ENCODE assay signal across 9 mouse cellular contexts in genomic region chr16:34400102-34400728, GRCm38 (mm10).
DNase-seq lines count a peak whose midpoint lies in the region; ATAC-seq lines count a peak whose summit lies in the region.
"Had no signal": no experiment of that assay in that cellular context is flagged by ENCODE, and none has a peak within 500 bp of the region (broad histone marks: within the 10 kb centered on the region; RNA-seq: fewer than 3 reads in every experiment).

No protein-coding gene starts in this region.

- peak; percentile 45 for DNase-seq in forebrain, embryonic 10.5 days (ENCODE audit: extremely low spot score, low spot score)
- DNase-seq in ovary, postnatal 10 days (ENCODE audit: low spot score) = peak; percentile 40
- DNase-seq in ovary, adult 18-20 months (ENCODE audit: low spot score) = no peak
- peak; percentile 33 for DNase-seq in kidney, adult 9 months
- peak; percentile 79 for DNase-seq in mesoderm, embryonic 11.5 days (ENCODE audit: low read depth, low spot score)
- DNase-seq in spleen, postnatal 4 days (ENCODE audit: low spot score in 2 of 2) = no peak
- DNase-seq in layer of hippocampus, adult 8-10 months (ENCODE audit: low spot score in 2 of 2) = no peak

- H3K27ac ChIP-seq in forebrain, embryonic 10.5 days = no peak overlapping the region
- no peak overlapping the region for H3K27ac ChIP-seq in forebrain, embryonic 16.5 days (ENCODE audit: low read length)
- H3K27ac ChIP-seq: limb, embryonic 15.5 days had no signal

- no peaks in the 10 kb centered on the region for H3K36me3 ChIP-seq in forebrain, embryonic 10.5 days (replicated peaks)
- H3K36me3 ChIP-seq in forebrain, embryonic 16.5 days (ENCODE audit: control insufficient read depth, insufficient read depth) = no peaks in the 10 kb centered on the region
- H3K36me3 ChIP-seq: limb, embryonic 15.5 days had no signal

- WGBS in forebrain, embryonic 10.5 days = 51% methylated on average over 13 of the region's 13 CpGs
- 47% methylated on average over 13 of the region's 13 CpGs for WGBS in forebrain, embryonic 16.5 days

- H3K27me3 ChIP-seq in forebrain, embryonic 10.5 days (ENCODE audit: poor library complexity, severe bottlenecking) = no peaks in the 10 kb centered on the region
- no peaks in the 10 kb centered on the region for H3K27me3 ChIP-seq in forebrain, embryonic 16.5 days (replicated peaks; ENCODE audit: control insufficient read depth, insufficient read depth, low read length)
- H3K27me3 ChIP-seq: limb, embryonic 15.5 days had no signal

- no peak overlapping the region for H3K9ac ChIP-seq in forebrain, embryonic 16.5 days (replicated peaks; ENCODE audit: low read depth, low read length)
- H3K9ac ChIP-seq: limb, embryonic 15.5 days had no signal

- H3K4me3 ChIP-seq in forebrain, embryonic 10.5 days = no peak overlapping the region
- H3K4me3 ChIP-seq in forebrain, embryonic 16.5 days (replicated peaks; ENCODE audit: low read length) = no peak overlapping the region
- H3K4me3 ChIP-seq: limb, embryonic 15.5 days had no signal

- no peak for ATAC-seq in forebrain, embryonic 16.5 days

- H3K4me2 ChIP-seq in forebrain, embryonic 16.5 days (ENCODE audit: low read length) = no peak overlapping the region
- H3K4me2 ChIP-seq: limb, embryonic 15.5 days had no signal

- peaks cover 10% of the 10 kb centered on the region; the same call in 1 of the 2 replicates for H3K4me1 ChIP-seq in forebrain, embryonic 10.5 days
- H3K4me1 ChIP-seq in forebrain, embryonic 16.5 days (replicated peaks; ENCODE audit: control insufficient read depth, insufficient read depth, low read length) = peaks cover 20% of the 10 kb centered on the region

- H3K9me3 ChIP-seq in forebrain, embryonic 10.5 days = no peaks in the 10 kb centered on the region
- H3K9me3 ChIP-seq in forebrain, embryonic 16.5 days (ENCODE audit: control insufficient read depth, low read length) = no peaks in the 10 kb centered on the region
- H3K9me3 ChIP-seq: limb, embryonic 15.5 days had no signal

Comparison
In these comparisons a context has a peak if more than half of its experiments do, and no peak if none do; other contexts are left out.
1. DNase-seq: peak in forebrain, embryonic 10.5 days (single experiment), ovary, postnatal 10 days (single experiment), kidney, adult 9 months (single experiment) and mesoderm, embryonic 11.5 days (single experiment); none in ovary, adult 18-20 months (single experiment), spleen, postnatal 4 days (0 of 2) and layer of hippocampus, adult 8-10 months (0 of 2).